Mouse (Mus musculus) limb, embryonic 12.5 days (tissue): ENCODE results near the gene Gm49378. TPM values are rescaled to one million over a fixed set of nuclear protein-coding genes. Genes with fewer than 3 reads are reported as not detected.
A peak's percentile ranks its signal among the peaks of the same experiment; 100 is the strongest.

Experiments used
- ATAC-seq: fragments of 200-750 bp; cut with Nextera tagmentation; 2 replicates; pipeline ENCODE4 v1.8.0; 2017; ENCODE audit warnings: low read depth, moderate TSS enrichment; ENCODE audit not compliant: insufficient number of reproducible peaks, insufficient read depth, low FRiP score, low TSS enrichment
- H3K27ac ChIP-seq: fragments of 300-500 bp; sonication (generic); 2 replicates; pipeline ENCODE4 v1.5.1; 2016; ENCODE audit warnings: mild to moderate bottlenecking, moderate library complexity
- H3K27me3 ChIP-seq: fragments of 300-500 bp; sonication (generic); 2 replicates; pipeline ENCODE4 v1.6.1; 2016; ENCODE audit warnings: mild to moderate bottlenecking, moderate library complexity
- H3K36me3 ChIP-seq: fragments of 300-500 bp; sonication (generic); 2 replicates; pipeline ENCODE4 v1.6.1; 2016; ENCODE audit warnings: mild to moderate bottlenecking, moderate library complexity
- H3K4me1 ChIP-seq: fragments of 300-500 bp; sonication (generic); replicated peaks from 2 replicates; pipeline ENCODE4 v1.6.1; 2016
- H3K4me2 ChIP-seq: fragments of 300-500 bp; sonication (generic); 2 replicates; pipeline ENCODE4 v1.6.1; 2016; ENCODE audit warnings: mild to moderate bottlenecking, moderate library complexity
- H3K4me3 ChIP-seq: fragments of 300-500 bp; sonication (generic); replicated peaks from 2 replicates; pipeline ENCODE4 v1.5.1; 2016; ENCODE audit warnings: mild to moderate bottlenecking
- H3K9ac ChIP-seq: fragments of 300-500 bp; sonication (generic); replicated peaks from 2 replicates; pipeline ENCODE4 v1.6.1; 2016; ENCODE audit warnings: mild to moderate bottlenecking, moderate library complexity
- H3K9me3 ChIP-seq: fragments of 300-500 bp; sonication (generic); 2 replicates; pipeline ENCODE4 v1.6.1; 2016; ENCODE audit warnings: mild to moderate bottlenecking, moderate library complexity
- WGBS: fragments of 180-500 bp; shearing (Covaris S2); methylation state at CpG from one replicate; pipeline ENCODE4 v1.1.7; 2016; 5-methylcytosine and 5-hydroxymethylcytosine counted together
- polyA plus RNA-seq: library from polyadenylated mRNA; unstranded; fragments of >200 nt; fragmentation: Nextera tagmentation; extraction: Ambion mirVana; gene quantifications from 2 replicates; pipeline ENCODE4 v1.2.1, GENCODE M21; 2016

Gm49378 gene
- polyA plus RNA-seq: 2.7 and 3.1 TPM in 2 replicates

DNA sequence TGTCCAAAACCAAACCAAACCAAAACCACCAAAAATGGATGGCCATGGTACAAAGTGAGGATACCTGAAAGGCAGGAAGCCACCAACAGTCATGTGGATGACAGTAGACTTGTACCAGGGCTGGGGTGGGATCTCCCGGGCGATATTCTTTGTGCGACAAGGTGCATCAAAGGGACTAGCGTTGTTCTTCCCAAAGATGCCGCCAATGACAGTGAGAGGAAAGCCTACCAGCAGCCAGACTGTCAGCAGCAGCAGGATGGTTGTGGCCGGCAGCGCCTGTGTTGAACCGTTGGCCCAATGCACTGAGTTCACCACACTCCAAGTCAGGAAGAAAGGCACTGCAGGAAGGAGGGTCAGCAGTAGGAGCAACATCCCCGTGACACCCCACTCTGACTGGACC lies at the start of gene Gm49378:
Gm49378 (minus strand) TSS at position 101 of the 400 bp plus-strand sequence.
- Histone ChIP-seq H3K4me2 (no peak within 1 kb of the TSS), H3K9ac (no peak within 1 kb of the TSS), H3K4me3 (no peak within 1 kb of the TSS), H3K27ac (no peak within 1 kb of the TSS), H3K9me3 (no peaks in the 10 kb centered on the region), H3K27me3 (no peaks in the 10 kb centered on the region), H3K36me3 (peaks cover 75% of the 10 kb centered on the region), H3K4me1 (peaks cover 27% of the 10 kb centered on the region)
- 96% methylated on average over 9 of the region's 9 CpGs for WGBS
- no peak for ATAC-seq

DNA sequence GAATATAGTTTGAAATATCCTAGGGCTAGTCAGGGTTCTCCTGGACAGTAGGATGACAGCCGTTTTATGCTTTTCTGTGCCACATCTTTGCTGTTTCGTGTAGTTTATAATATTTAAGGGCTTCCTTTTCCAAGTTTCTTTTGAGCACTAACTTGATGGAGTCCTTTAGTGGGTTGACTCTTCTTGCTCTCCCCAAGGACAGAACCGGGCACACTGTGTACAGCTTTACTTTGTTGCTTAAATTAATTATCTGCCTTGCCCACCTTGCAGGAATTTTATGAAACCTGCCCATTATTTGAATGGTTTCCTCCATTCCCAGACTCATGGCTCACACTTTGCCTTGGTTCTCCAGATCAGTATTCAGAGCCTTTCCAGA lies 44.4 kb upstream of the Gm49378 start:
- WGBS: 14% methylated on average over 3 of the region's 3 CpGs
- peak overlapping the region; percentile 83 for H3K4me3 ChIP-seq
- peak overlapping the region; percentile 80 for H3K4me2 ChIP-seq
- no peaks in the 10 kb centered on the region for H3K27me3 ChIP-seq
- peaks cover 8% of the 10 kb centered on the region for H3K4me1 ChIP-seq
- peak; percentile 46 for ATAC-seq
- peaks cover 31% of the 10 kb centered on the region for H3K36me3 ChIP-seq
- no peaks in the 10 kb centered on the region for H3K9me3 ChIP-seq
- H3K9ac ChIP-seq: peak overlapping the region; percentile 13; the same call in 1 of the 2 replicates
- H3K27ac ChIP-seq: peak overlapping the region; percentile 86; the same call in 1 of the 2 replicates

DNA sequence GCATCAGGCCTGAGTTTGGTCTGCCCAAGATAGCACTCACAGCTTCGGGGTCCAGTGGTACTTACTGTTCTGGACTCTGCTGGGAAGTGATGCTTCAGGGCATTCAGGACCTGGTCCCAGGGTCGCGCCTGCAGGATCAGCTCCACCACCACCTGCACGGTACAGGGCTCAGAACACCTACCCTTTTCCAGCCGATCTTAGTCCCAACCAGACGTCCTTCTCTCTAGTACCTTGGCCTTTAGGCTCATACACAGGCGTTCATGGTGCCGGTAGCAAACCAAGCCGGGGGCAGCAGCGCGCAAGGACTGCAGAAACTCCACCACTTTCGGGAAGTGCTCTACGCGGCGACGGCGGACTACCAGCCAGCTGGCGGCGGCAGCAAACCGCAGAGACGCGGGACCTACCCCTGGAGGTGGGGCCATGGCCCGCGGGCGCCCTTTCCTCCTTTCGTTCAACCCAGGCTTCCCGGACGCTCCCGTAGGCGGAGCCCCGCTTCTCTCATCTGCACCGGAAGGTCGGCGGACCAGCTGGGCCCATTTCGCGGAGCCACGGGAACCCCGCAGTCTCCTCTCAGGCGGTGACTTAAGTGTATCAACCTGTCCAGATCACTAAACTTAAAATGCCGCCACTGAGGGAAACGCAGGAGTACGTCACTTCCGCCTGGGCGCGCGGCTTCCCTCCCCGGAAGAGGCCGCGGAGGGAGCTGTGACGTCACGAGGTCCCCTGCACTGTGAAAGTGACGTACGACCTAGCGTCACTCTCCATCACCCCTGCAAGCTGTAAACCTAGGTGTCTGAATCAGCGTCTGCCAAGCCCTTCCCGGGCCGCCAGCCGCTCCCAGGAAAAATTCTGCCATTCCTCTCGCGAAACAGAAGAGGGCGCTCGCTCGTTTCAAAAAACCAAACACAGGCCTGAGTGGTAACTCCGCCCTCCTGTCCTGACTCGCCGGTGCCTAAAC lies 43.7 kb upstream of the Gm49378 start, which contains the start of gene Tinf2:
Tinf2 (minus strand) TSS at position 661 of the 958 bp plus-strand sequence.
- Histone ChIP-seq H3K9me3 (no peaks in the 10 kb centered on the region), H3K4me2 (peak within 1 kb of the TSS; percentile 80), H3K4me1 (peaks cover 8% of the 10 kb centered on the region), H3K27me3 (no peaks in the 10 kb centered on the region), H3K4me3 (peak within 1 kb of the TSS; percentile 83), H3K9ac (peak within 1 kb of the TSS; percentile 78), H3K36me3 (peaks cover 38% of the 10 kb centered on the region), H3K27ac (peak within 1 kb of the TSS; percentile 86)
- peak; percentile 98 for ATAC-seq
- under 1% methylated on average over 65 of the region's 66 CpGs for WGBS

DNA sequence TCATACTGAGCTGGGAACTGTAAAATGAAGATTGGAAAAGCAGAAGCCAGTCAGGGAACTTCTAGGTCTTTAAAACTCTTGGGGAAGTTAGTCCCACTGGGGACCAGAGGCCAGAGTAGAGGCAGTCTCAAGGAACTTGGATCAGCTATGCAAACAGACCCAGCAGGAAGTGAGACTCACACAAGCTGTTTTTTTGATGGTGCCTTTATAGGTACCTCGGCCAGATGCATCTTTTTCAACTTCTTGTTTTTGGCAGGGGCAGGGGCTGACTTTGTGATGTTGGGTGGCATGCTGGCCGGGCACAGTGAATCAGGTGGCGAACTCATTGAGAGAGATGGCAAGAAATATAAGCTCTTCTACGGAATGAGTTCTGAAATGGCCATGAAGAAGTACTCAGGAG lies 39.9 kb upstream of the Gm49378 start:
- H3K4me1 ChIP-seq: peaks cover 12% of the 10 kb centered on the region
- no peak overlapping the region for H3K9ac ChIP-seq
- no peaks in the 10 kb centered on the region for H3K27me3 ChIP-seq
- H3K36me3 ChIP-seq: peaks cover 55% of the 10 kb centered on the region
- H3K4me2 ChIP-seq: no peak overlapping the region
- H3K27ac ChIP-seq: no peak overlapping the region
- no peaks in the 10 kb centered on the region for H3K9me3 ChIP-seq
- no peak for ATAC-seq
- 90% methylated on average over 4 of the region's 4 CpGs for WGBS
- no peak overlapping the region for H3K4me3 ChIP-seq

- ATAC-seq: no peak
- peaks cover 45% of the 10 kb centered on the region for H3K36me3 ChIP-seq
- H3K4me2 ChIP-seq: peak overlapping the region; percentile 93
- H3K27me3 ChIP-seq: no peaks in the 10 kb centered on the region
- peak overlapping the region; percentile 78 for H3K4me3 ChIP-seq
- peak overlapping the region; percentile 93; the same call in 1 of the 2 replicates for H3K27ac ChIP-seq
- peak overlapping the region; percentile 78 for H3K9ac ChIP-seq
- H3K4me1 ChIP-seq: peaks cover 17% of the 10 kb centered on the region
- no peaks in the 10 kb centered on the region for H3K9me3 ChIP-seq
- 77% methylated on average over 7 of the region's 7 CpGs for WGBS
These were observed 35.0 kb upstream of the Gm49378 start for GRCm38 (mm10) chr14:55672741-55673060.

DNA sequence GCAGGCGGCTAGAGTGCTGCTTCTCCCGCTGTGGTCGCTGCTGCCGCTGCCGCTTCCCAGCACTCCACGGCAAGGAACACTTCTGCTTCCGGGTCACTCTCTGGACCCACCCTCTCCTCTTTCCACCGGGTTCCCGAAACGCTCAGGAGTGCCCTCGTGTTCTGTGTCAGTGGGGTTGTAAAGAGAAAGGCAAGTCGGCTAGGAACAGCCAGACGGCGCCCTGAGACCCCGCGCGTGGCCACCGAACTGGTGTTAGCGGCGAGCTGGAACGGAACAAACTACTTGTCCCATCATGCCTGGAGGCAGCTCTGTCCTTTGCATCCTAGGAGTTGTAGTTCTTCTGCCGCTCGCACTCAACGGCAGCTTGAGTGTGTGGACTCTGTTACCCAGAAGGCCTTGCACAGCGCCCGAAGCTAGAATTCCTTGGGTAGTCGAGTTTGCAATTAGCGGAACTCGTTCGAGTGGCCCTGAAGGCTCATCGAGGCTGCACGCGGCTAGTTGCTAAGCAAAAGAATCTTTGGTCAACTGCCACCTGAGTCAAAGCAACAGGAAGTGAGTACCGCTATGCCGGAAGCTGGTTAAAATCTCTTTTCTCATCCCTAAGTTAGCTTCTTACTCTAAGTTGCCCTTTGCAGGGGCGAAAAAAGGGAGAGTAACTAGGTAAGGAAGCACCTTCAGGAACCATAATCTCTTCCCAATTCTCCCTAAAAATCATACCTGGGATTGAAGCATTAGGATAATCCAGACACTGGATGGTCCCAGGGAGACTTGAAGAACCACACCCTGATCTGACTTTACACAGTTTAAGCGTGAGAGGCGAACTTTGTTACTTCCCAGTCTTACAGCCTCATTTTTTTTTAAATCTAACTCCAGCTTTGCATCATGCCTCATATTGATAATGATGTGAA lies 34.4 kb upstream of the Gm49378 start, which contains the start of the genes Gmpr2 and Nedd8:
Gmpr2 (plus strand) TSS at position 109 of the 908 bp plus-strand sequence.
Nedd8 (minus strand) TSS at position 292 of the 908 bp plus-strand sequence.
- H3K4me3 ChIP-seq: peak within 1 kb of the TSS; percentile 78
- WGBS: 1% methylated on average over 38 of the region's 38 CpGs
- H3K36me3 ChIP-seq: peaks cover 39% of the 10 kb centered on the region
- H3K9ac ChIP-seq: peak within 1 kb of the TSS; percentile 78
- no peaks in the 10 kb centered on the region for H3K9me3 ChIP-seq
- ATAC-seq: peak; percentile 97
- peak within 1 kb of the TSS; percentile 93 for H3K27ac ChIP-seq
- peaks cover 17% of the 10 kb centered on the region for H3K4me1 ChIP-seq
- H3K4me2 ChIP-seq: peak within 1 kb of the TSS; percentile 93
- H3K27me3 ChIP-seq: no peaks in the 10 kb centered on the region

DNA sequence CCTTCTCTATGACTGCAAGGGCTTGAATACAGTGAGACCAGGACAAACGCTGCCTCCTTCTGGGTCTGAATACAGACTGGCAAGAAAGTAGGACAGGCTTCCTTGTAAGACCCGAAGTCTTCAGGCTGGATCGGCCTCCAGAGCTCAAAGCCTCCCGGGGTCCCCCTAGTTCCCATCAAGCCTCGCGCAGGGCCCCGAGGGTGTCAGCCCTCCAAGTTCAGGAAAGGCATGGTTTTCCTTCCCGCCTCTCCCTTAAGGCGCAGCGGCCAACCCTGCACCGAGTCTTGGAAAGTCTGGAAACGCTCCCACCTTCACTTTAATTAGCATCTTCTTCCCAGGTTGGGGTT lies 33.8 kb upstream of the Gm49378 start:
- Histone ChIP-seq H3K4me2 (peak overlapping the region; percentile 93), H3K36me3 (peaks cover 38% of the 10 kb centered on the region), H3K4me3 (peak overlapping the region; percentile 78), H3K9ac (peak overlapping the region; percentile 78), H3K27ac (peak overlapping the region; percentile 93), H3K4me1 (peaks cover 17% of the 10 kb centered on the region), H3K9me3 (no peaks in the 10 kb centered on the region), H3K27me3 (no peaks in the 10 kb centered on the region)
- under 1% methylated on average over 12 of the region's 12 CpGs for WGBS
- no peak; the same call in 1 of the 2 replicates for ATAC-seq

DNA sequence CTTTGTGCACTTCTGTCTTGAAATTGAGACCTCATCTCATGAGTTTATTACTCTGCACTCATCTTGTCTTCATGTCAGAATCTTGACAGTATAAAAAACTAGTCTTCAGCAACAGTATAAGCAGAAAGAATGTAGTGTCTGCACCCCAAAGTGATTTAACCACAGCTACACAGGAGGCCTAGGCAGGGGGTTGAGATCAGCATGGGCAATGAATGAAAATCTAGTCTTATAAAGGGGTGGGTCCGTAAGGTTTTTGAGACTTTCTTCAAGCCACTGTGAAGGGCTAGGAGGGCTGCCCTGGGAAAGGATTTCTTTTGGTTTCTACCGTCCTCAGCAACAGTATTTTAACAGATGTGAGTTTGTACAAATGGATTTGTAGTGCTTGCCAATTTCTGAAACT lies 22.9 kb upstream of the Gm49378 start:
- Histone ChIP-seq H3K9ac (no peak overlapping the region), H3K4me2 (peak overlapping the region; percentile 65), H3K9me3 (no peaks in the 10 kb centered on the region), H3K36me3 (peaks cover 53% of the 10 kb centered on the region), H3K27me3 (no peaks in the 10 kb centered on the region), H3K27ac (peak overlapping the region; percentile 37; the same call in 1 of the 2 replicates), H3K4me1 (0 out of 2 replicates have a peak, but pooled peaks cover 8% of the 10 kb centered on the region), H3K4me3 (peak overlapping the region; percentile 61)
- no peak for ATAC-seq
- WGBS: 49% methylated on average over 2 of the region's 2 CpGs

DNA sequence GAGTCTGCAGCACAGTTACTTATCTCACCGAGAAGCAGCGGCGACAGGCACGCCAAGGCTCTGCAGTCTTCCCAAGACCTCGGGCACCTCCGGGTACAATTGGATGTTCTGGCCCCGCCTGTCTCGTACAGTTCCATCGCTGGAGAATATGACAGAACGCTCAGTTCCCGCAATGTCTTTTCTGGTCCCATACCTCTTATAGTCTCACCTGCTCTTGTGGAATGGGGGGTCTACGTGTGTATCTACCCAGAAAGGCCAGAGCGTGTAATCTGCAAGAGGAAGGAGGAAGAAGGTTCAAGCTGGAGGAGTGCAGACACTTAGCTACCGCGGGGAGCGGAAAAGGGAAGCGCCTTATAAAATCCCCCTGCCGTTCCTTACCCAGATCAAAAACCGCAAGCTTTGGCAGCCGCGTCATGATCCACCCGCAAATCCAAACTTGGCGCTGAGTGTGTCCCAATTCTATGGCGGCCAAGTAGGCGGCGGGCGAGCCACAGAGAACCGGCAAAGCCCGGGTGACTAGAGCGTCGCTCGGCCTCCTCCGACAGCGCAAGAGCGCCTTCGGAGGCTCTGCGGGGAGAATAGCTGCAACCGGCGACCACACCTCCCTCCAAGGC lies 22.4 kb upstream of the Gm49378 start, which contains the start of gene Mdp1:
Mdp1 (minus strand) TSS at position 549 of the 614 bp plus-strand sequence.
- Histone ChIP-seq H3K4me3 (peak within 1 kb of the TSS; percentile 61), H3K27me3 (no peaks in the 10 kb centered on the region), H3K4me1 (0 out of 2 replicates have a peak, but pooled peaks cover 8% of the 10 kb centered on the region), H3K36me3 (peaks cover 51% of the 10 kb centered on the region), H3K9ac (peak within 1 kb of the TSS; percentile 81), H3K9me3 (no peaks in the 10 kb centered on the region), H3K27ac (peak within 1 kb of the TSS; percentile 66; the same call in 1 of the 2 replicates), H3K4me2 (peak within 1 kb of the TSS; percentile 65)
- under 1% methylated on average over 39 of the region's 39 CpGs for WGBS
- ATAC-seq: peak; percentile 84

GRCm38 (mm10) chr14:55658011-55658410 lies 20.3 kb upstream of the Gm49378 start:
- 89% methylated on average over 5 of the region's 5 CpGs for WGBS
- no peak for ATAC-seq

More at GRCm38 (mm10) chr14:55658011-55658410, 20.3 kb upstream of the Gm49378 start:
- Histone ChIP-seq H3K27me3 (no peaks in the 10 kb centered on the region), H3K4me2 (no peak overlapping the region), H3K4me3 (no peak overlapping the region), H3K4me1 (0 out of 2 replicates have a peak, but pooled peaks cover 8% of the 10 kb centered on the region), H3K9ac (no peak overlapping the region), H3K9me3 (no peaks in the 10 kb centered on the region), H3K36me3 (peaks cover 42% of the 10 kb centered on the region), H3K27ac (no peak overlapping the region)
